Mouse (Mus musculus): ENCODE results near the gene H2-K1. TPM values are rescaled to one million over a fixed set of nuclear protein-coding genes. Genes with fewer than 3 reads are reported as not detected.

H2-K1 gene
- polyA plus RNA-seq (2017; shearing (Covaris generic)) = 11,991 TPM

DNA sequence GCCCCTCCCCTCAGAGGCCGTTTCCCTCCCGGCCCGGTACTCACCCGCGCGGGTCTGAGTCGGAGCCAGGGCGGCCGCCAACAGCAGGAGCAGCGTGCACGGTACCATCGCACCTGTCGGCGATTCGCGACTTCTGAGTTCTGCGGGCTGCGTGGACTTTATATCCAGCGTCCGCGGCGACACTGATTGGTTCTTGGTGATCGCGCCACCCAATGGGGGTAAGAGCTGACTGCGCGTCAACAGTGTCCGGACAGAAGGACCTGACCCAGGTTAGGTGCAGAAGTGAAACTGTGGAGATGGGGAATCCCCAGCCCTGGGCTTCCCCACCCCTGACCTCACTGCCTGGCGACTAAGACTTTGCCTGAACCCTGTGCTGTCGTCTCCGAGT lies at the start of gene H2-K1:
Gene H2-K1, minus strand, starts transcription at position 198 of the 388 bp plus-strand sequence.

DNA sequence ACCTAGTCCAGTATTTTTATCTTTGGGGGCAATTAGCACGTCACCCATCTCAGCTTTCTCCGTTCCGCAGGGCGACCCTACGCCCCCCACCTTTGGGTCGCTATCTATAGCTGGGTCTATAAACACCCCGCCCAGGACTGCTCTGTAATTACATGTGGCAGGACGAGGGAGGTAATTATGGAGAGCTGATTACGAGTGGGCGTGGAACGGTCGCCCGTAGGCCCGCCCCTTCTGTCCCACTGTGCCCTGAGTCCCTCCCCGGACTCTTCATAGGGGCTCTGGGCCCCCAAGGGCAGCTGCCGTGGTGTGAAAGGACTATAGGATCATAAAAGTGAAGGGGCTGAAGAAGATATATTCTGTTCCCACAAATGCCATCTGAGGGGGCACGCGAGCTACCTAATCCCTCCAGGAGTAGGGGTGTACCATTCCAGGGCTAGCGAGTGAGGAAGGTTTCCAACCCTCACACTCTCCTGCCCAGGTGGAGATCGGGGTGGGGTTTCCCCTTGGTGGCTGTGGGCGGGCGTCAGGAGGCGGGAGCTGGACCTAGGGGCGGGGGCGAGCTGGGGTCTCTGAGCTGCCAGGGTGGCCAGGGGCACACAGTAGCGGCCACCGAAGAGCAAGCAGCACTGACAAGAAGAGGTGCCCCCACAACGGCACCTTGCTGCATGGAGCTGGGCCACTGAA lies 38.9 kb upstream of the H2-K1 start, which contains the start of gene Col11a2:
Gene Col11a2, plus strand, starts transcription at position 560 of the 684 bp plus-strand sequence.

GRCm38 (mm10) chr17:34031465-34032173 lies 31.5 kb upstream of the H2-K1 start, which contains the start of the genes Slc39a7 and Rxrb:
Gene Slc39a7, minus strand, starts transcription at chr17:34031682.
Gene Rxrb, plus strand, starts transcription at chr17:34031812.

DNA sequence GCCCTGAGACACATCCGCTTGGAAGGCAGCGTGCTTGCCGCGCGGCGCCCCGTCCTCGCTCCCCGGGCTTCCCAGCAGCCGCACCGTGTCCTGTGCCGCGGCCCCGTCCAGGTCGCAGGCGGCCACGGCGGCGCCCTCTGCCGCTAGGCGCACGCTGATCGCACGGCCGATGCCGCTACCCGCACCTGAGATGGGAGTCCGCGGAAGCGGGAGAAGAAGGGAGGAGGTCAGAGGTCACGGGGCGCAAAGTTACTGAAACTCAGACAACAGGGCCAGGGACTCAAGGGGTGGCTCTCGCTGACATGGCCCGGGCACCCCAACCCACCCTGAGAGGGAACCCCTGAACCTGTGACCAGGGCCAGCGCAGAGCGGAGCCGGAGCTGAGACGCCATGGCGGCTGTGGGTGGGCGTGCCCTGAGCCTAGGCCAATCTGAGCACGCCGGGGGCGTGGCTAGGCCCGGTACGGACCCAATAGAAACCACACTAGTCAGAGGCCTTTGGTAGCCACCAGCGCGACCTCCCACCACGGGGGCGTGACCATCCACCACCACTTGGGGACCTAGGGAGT lies 27.6 kb upstream of the H2-K1 start, which contains the start of gene H2-Ke6:
Gene H2-Ke6, minus strand, starts transcription at position 405 of the 568 bp plus-strand sequence.

DNA sequence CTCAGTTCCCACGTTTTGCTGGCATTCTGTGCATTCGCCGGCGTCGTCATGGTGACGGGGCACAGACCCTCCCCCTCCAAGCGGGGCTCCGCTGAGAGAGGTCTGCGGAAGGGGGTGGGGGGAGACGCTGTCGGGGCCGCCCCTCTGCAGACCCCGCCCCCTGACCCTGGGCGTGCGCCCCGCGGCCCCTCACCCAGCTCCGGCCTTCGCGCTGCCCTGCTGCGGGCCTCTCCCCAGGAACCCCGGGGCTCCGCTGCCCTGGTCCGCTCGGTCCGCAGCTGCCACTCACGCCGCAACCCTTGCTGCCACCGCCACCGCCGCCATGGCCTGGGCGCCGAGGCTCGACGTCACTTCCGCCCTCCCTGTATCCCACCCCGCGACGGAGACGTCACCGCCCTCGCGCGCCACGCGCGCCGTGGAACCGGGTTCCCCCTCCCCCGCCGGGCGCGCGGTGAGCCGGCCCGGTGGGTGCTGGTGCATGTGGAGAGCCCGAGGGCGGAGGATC lies 24.2 kb upstream of the H2-K1 start, which contains the start of gene Ring1:
Gene Ring1, minus strand, starts transcription at position 364 of the 505 bp plus-strand sequence.

GRCm38 (mm10) chr17:33955555-33956214 lies 44.5 kb downstream of the H2-K1 start, which contains the start of the genes Vps52 and Rps18:
Gene Vps52, plus strand, starts transcription at chr17:33955812.
Gene Rps18, minus strand, starts transcription at chr17:33956001.

GRCm38 (mm10) chr17:33951021-33951946 lies 48.9 kb downstream of the H2-K1 start, which contains the start of gene B3galt4:
Gene B3galt4, minus strand, starts transcription at chr17:33951488.

Other genes starting within 250 kb of the H2-K1 start
- 284 TPM for gene Rab11b, start 239.8 kb downstream of the H2-K1 start, polyA plus RNA-seq (2017; shearing (Covaris generic))
- gene Angptl4, start 218.5 kb downstream of the H2-K1 start, polyA plus RNA-seq (2017; shearing (Covaris generic)) = 4.3 TPM
- 8.6 TPM for gene Kank3, start 189.8 kb downstream of the H2-K1 start, polyA plus RNA-seq (2017; shearing (Covaris generic))
- 904 TPM for gene Rps28, start 175.8 kb downstream of the H2-K1 start, polyA plus RNA-seq (2017; shearing (Covaris generic))
- gene Ndufa7, start 175.8 kb downstream of the H2-K1 start, polyA plus RNA-seq (2017; shearing (Covaris generic)) = 318 TPM
- gene Cd320, start 157.3 kb downstream of the H2-K1 start, polyA plus RNA-seq (2017; shearing (Covaris generic)) = 19.6 TPM
- not detected for gene Gm7029, start 126.5 kb downstream of the H2-K1 start, polyA plus RNA-seq (2017; shearing (Covaris generic))
- gene Kifc1, start 109.7 kb downstream of the H2-K1 start, polyA plus RNA-seq (2017; shearing (Covaris generic)) = 9.8 TPM
- 4.2 TPM for gene Platr17, start 95.2 kb downstream of the H2-K1 start, polyA plus RNA-seq (2017; shearing (Covaris generic))
- gene Daxx, start 90.9 kb downstream of the H2-K1 start, polyA plus RNA-seq (2017; shearing (Covaris generic)) = 123 TPM
- 644 TPM for gene Tapbp, start 84.4 kb downstream of the H2-K1 start, polyA plus RNA-seq (2017; shearing (Covaris generic))
- 22.0 TPM for gene Zbtb22, start 84.4 kb downstream of the H2-K1 start, polyA plus RNA-seq (2017; shearing (Covaris generic))
- gene Rgl2, start 70.8 kb downstream of the H2-K1 start, polyA plus RNA-seq (2017; shearing (Covaris generic)) = 184 TPM
- gene Pfdn6, start 60.0 kb downstream of the H2-K1 start, polyA plus RNA-seq (2017; shearing (Covaris generic)) = 142 TPM
- 72.1 TPM for gene Wdr46, start 59.7 kb downstream of the H2-K1 start, polyA plus RNA-seq (2017; shearing (Covaris generic))
- gene B3galt4, start 48.9 kb downstream of the H2-K1 start, polyA plus RNA-seq (2017; shearing (Covaris generic)) = 34.4 TPM
- 76.7 TPM for gene Vps52, start 44.5 kb downstream of the H2-K1 start, polyA plus RNA-seq (2017; shearing (Covaris generic))
- 2,208 TPM for gene Rps18, start 44.3 kb downstream of the H2-K1 start, polyA plus RNA-seq (2017; shearing (Covaris generic))
- gene Ring1, start 24.3 kb upstream of the H2-K1 start, polyA plus RNA-seq (2017; shearing (Covaris generic)) = 35.8 TPM
- 310 TPM for gene H2-Ke6, start 27.7 kb upstream of the H2-K1 start, polyA plus RNA-seq (2017; shearing (Covaris generic))
- 128 TPM for gene Slc39a7, start 31.3 kb upstream of the H2-K1 start, polyA plus RNA-seq (2017; shearing (Covaris generic))
- 72.5 TPM for gene Rxrb, start 31.5 kb upstream of the H2-K1 start, polyA plus RNA-seq (2017; shearing (Covaris generic))
- gene Col11a2, start 39.1 kb upstream of the H2-K1 start, polyA plus RNA-seq (2017; shearing (Covaris generic)) = 3.9 TPM
- gene H2-Oa, start 92.0 kb upstream of the H2-K1 start, polyA plus RNA-seq (2017; shearing (Covaris generic)) = 27.0 TPM
- gene H2-DMa, start 119.2 kb upstream of the H2-K1 start, polyA plus RNA-seq (2017; shearing (Covaris generic)) = 96.3 TPM
- 212 TPM for gene Brd2, start 122.3 kb upstream of the H2-K1 start, polyA plus RNA-seq (2017; shearing (Covaris generic))
- gene H2-DMb2, start 143.0 kb upstream of the H2-K1 start, polyA plus RNA-seq (2017; shearing (Covaris generic)) = 4.9 TPM
- 2.7 TPM for gene H2-DMb1, start 152.7 kb upstream of the H2-K1 start, polyA plus RNA-seq (2017; shearing (Covaris generic))
- 402 TPM for gene Tap1, start 187.2 kb upstream of the H2-K1 start, polyA plus RNA-seq (2017; shearing (Covaris generic))
- 470 TPM for gene Psmb9, start 187.4 kb upstream of the H2-K1 start, polyA plus RNA-seq (2017; shearing (Covaris generic))
- gene Psmb8, start 197.4 kb upstream of the H2-K1 start, polyA plus RNA-seq (2017; shearing (Covaris generic)) = 1,148 TPM
- 323 TPM for gene Tap2, start 203.2 kb upstream of the H2-K1 start, polyA plus RNA-seq (2017; shearing (Covaris generic))
- 97.5 TPM for gene H2-Ob, start 238.6 kb upstream of the H2-K1 start, polyA plus RNA-seq (2017; shearing (Covaris generic))